ENCODE assay signal across 32 mouse cellular contexts in the genomic region with DNA sequence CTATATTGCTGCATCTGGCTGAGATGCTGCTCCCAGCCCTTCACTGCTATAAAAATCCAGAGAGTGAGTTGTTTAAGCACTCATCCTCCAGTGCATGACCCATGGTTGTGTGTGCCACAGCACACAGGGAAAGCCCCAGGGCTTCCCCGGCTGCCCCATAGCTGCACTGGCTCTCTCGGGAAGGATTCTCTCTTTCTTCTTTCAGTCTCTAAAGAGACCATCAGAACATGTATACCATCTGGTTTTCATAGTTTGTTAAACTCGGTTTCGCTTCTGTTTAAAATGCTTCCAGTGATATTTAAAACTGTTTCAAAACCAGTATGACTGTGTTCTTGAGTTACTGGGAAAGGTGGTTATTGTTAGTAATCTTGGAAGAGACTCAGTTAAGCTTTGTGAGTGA. TPM values are rescaled to one million over a fixed set of nuclear protein-coding genes. Genes with fewer than 3 reads are reported as not detected.
"Had no signal": no experiment of that assay in that cellular context is flagged by ENCODE, and none has a peak within 500 bp of the region (broad histone marks: within the 10 kb centered on the region; RNA-seq: fewer than 3 reads in every experiment).

No protein-coding gene starts in this region.

- ATAC-seq: liver, embryonic 12.5 days; liver, postnatal 0 days; lung, postnatal 0 days; midbrain, embryonic 13.5 days; midbrain, embryonic 15.5 days had no signal

- H3K4me2 ChIP-seq: limb, embryonic 12.5 days; limb, embryonic 13.5 days; limb, embryonic 15.5 days; liver, embryonic 11.5 days; liver, embryonic 12.5 days; liver, embryonic 13.5 days; liver, embryonic 15.5 days; lung, embryonic 14.5 days; lung, embryonic 15.5 days; midbrain, embryonic 12.5 days; midbrain, embryonic 13.5 days; midbrain, embryonic 15.5 days; neural tube, embryonic 12.5 days had no signal

- H3K9ac ChIP-seq: limb, embryonic 12.5 days; limb, embryonic 13.5 days; limb, embryonic 15.5 days; liver, embryonic 12.5 days; liver, embryonic 13.5 days; liver, embryonic 14.5 days; liver, embryonic 15.5 days; liver, postnatal 0 days; lung, embryonic 14.5 days; lung, embryonic 15.5 days; midbrain, embryonic 12.5 days; midbrain, embryonic 13.5 days; midbrain, embryonic 15.5 days; neural tube, embryonic 12.5 days had no signal

- H3K36me3 ChIP-seq: limb, embryonic 10.5 days; limb, embryonic 12.5 days; limb, embryonic 13.5 days; limb, embryonic 15.5 days; liver, embryonic 12.5 days; liver, embryonic 13.5 days; liver, embryonic 15.5 days; lung, embryonic 15.5 days; midbrain, embryonic 10.5 days; midbrain, embryonic 12.5 days; midbrain, embryonic 13.5 days; midbrain, embryonic 15.5 days; neural tube, embryonic 12.5 days had no signal

- H3K4me3 ChIP-seq: left cerebral cortex, adult 2 months; limb, embryonic 10.5 days; limb, embryonic 12.5 days; limb, embryonic 13.5 days; limb, embryonic 15.5 days; liver, embryonic 12.5 days; liver, embryonic 13.5 days; liver, embryonic 15.5 days; lung, embryonic 15.5 days; megakaryocyte, embryonic 14.5 days; midbrain, embryonic 10.5 days; midbrain, embryonic 12.5 days; midbrain, embryonic 13.5 days; midbrain, embryonic 15.5 days; myocyte; neural tube, embryonic 12.5 days had no signal

- H3K27ac ChIP-seq: left cerebral cortex, adult 2 months; limb, embryonic 10.5 days; limb, embryonic 12.5 days; limb, embryonic 13.5 days; limb, embryonic 15.5 days; liver, embryonic 12.5 days; liver, embryonic 13.5 days; liver, embryonic 14.5 days; liver, embryonic 15.5 days; lung, embryonic 15.5 days; macrophage; midbrain, embryonic 10.5 days; midbrain, embryonic 12.5 days; midbrain, embryonic 13.5 days; midbrain, embryonic 15.5 days; neural tube, embryonic 12.5 days had no signal

- DNase-seq: left cerebral cortex, postnatal 4 days; liver; liver, embryonic 13.5 days; liver, postnatal 0 days; lung, adult 18-20 months; lung, adult 2 months; lung, embryonic 14.5 days; lung, postnatal 10 days; lung, postnatal 14 days; lung, postnatal 36 days; lung, postnatal 4 days; midbrain, embryonic 14.5 days had no signal

- H3K4me1 ChIP-seq: limb, embryonic 10.5 days; limb, embryonic 12.5 days; limb, embryonic 13.5 days; liver, embryonic 12.5 days; liver, embryonic 13.5 days; liver, embryonic 15.5 days; lung, embryonic 15.5 days; megakaryocyte, embryonic 14.5 days; midbrain, embryonic 10.5 days; midbrain, embryonic 12.5 days; midbrain, embryonic 13.5 days; midbrain, embryonic 15.5 days; neural tube, embryonic 12.5 days had no signal

- H3K27me3 ChIP-seq: limb, embryonic 12.5 days; limb, embryonic 13.5 days; limb, embryonic 15.5 days; liver, embryonic 13.5 days; liver, embryonic 15.5 days; lung, embryonic 15.5 days; megakaryocyte, embryonic 14.5 days; midbrain, embryonic 12.5 days; midbrain, embryonic 13.5 days; midbrain, embryonic 15.5 days; neural tube, embryonic 12.5 days had no signal

- H3K9me3 ChIP-seq: limb, embryonic 10.5 days; limb, embryonic 12.5 days; limb, embryonic 13.5 days; limb, embryonic 15.5 days; liver, embryonic 12.5 days; liver, embryonic 13.5 days; liver, embryonic 15.5 days; lung, embryonic 15.5 days; midbrain, embryonic 10.5 days; midbrain, embryonic 12.5 days; midbrain, embryonic 13.5 days; midbrain, embryonic 15.5 days; neural tube, embryonic 12.5 days had no signal

RNA-seq across cellular contexts. Expression of a gene that starts 47.1 kb away (rescaled TPM):
- total RNA-seq: monocyte, adult 5-6 weeks had no signal
